Mouse (Mus musculus) lung, postnatal 10 days (tissue): ENCODE data around the gene Slc2a3.

Source experiments
- DNase-seq: peaks from one replicate; pipeline ENCODE4 v3.0.0; 2021

The Slc2a3 gene

GRCm38 (mm10) chr6:122801301-122801800 is at the start of gene Slc2a3:
TSS of gene Slc2a3 (minus strand) at chr6:122801640.
- DNase-seq, result peak; percentile 66

GRCm38 (mm10) chr6:122843759-122844158 is 42.3 kb upstream of the Slc2a3 start:
- DNase-seq, result no peak

GRCm38 (mm10) chr6:122837539-122837938 is 36.1 kb upstream of the Slc2a3 start:
- DNase-seq, result no peak

- no peak for DNase-seq
These were observed 35.5 kb upstream of the Slc2a3 start for GRCm38 (mm10) chr6:122836974-122837373.

GRCm38 (mm10) chr6:122834365-122834764 is 32.9 kb upstream of the Slc2a3 start:
- peak; percentile 58 for DNase-seq

GRCm38 (mm10) chr6:122832880-122833279 is 31.4 kb upstream of the Slc2a3 start:
- no peak for DNase-seq

GRCm38 (mm10) chr6:122828086-122828485 is 26.6 kb upstream of the Slc2a3 start:
- peak; percentile 33 for DNase-seq

- peak; percentile 72 for DNase-seq
These were observed 24.7 kb upstream of the Slc2a3 start for GRCm38 (mm10) chr6:122825923-122826742.

- DNase-seq, result no peak
These were observed 23.7 kb upstream of the Slc2a3 start for GRCm38 (mm10) chr6:122825166-122825565.

GRCm38 (mm10) chr6:122824086-122824485 is 22.6 kb upstream of the Slc2a3 start:
- peak; percentile 36 for DNase-seq

- DNase-seq, result no peak
These were observed 20.4 kb upstream of the Slc2a3 start for GRCm38 (mm10) chr6:122821822-122822221.

- DNase-seq, result peak; percentile 8
These were observed 19.6 kb upstream of the Slc2a3 start for GRCm38 (mm10) chr6:122820799-122821650.

- DNase-seq, result peak; percentile 53
These were observed 18.8 kb upstream of the Slc2a3 start for GRCm38 (mm10) chr6:122820071-122820798.

GRCm38 (mm10) chr6:122819306-122820070 is 18.0 kb upstream of the Slc2a3 start, which contains the start of gene Foxj2:
TSS of gene Foxj2 (plus strand) at chr6:122819914.
- peak; percentile 81 for DNase-seq

- no peak for DNase-seq
These were observed 12.2 kb upstream of the Slc2a3 start for GRCm38 (mm10) chr6:122813640-122814039.

- DNase-seq, result no peak
These were observed 11.3 kb upstream of the Slc2a3 start for GRCm38 (mm10) chr6:122812716-122813115.

- peak; percentile 56 for DNase-seq
These were observed 10.5 kb upstream of the Slc2a3 start for GRCm38 (mm10) chr6:122811771-122812600.

- peak; percentile 98 for DNase-seq
These were observed 9.8 kb upstream of the Slc2a3 start for GRCm38 (mm10) chr6:122811280-122811652.

GRCm38 (mm10) chr6:122810615-122811279 is 9.3 kb upstream of the Slc2a3 start:
- peak; percentile 99 for DNase-seq

GRCm38 (mm10) chr6:122810022-122810614 is 8.7 kb upstream of the Slc2a3 start:
- DNase-seq, result no peak
